Mouse (Mus musculus): ENCODE measurements around the gene Kl.

Kl gene

GRCm38 (mm10) chr5:150962756-150963155, 10.3 kb downstream of the Kl start:
- no peak for DNase-seq (ENCODE audit: low read depth)

- DNase-seq (ENCODE audit: low read depth) = no peak
Observed at GRCm38 (mm10) chr5:150967925-150968324, 15.5 kb downstream of the Kl start.

DNA sequence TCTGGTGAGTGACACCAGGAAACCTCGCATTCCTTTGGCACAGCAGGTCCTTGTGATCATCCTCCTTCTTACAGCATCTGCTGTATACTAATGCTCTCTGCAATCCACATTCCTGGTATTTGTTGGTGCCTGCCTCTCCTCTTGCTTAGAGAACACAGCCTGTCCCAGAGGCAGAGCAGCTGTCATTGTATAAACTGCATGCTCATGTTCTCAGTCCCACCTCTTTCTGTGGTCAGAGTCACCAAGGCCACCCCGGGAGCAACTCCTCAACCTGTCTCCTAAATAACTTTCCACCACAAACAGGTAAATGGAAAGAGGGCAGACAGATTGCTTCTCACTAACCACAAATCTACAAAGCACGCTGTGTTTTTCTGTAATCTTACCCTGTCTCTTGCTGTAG, 18.1 kb downstream of the Kl start:
- DNase-seq (ENCODE audit: low read depth) = no peak

GRCm38 (mm10) chr5:150971126-150971525, 18.7 kb downstream of the Kl start:
- DNase-seq (ENCODE audit: low read depth) = no peak

GRCm38 (mm10) chr5:150974226-150974625, 21.8 kb downstream of the Kl start:
- no peak for DNase-seq (ENCODE audit: low read depth)

DNA sequence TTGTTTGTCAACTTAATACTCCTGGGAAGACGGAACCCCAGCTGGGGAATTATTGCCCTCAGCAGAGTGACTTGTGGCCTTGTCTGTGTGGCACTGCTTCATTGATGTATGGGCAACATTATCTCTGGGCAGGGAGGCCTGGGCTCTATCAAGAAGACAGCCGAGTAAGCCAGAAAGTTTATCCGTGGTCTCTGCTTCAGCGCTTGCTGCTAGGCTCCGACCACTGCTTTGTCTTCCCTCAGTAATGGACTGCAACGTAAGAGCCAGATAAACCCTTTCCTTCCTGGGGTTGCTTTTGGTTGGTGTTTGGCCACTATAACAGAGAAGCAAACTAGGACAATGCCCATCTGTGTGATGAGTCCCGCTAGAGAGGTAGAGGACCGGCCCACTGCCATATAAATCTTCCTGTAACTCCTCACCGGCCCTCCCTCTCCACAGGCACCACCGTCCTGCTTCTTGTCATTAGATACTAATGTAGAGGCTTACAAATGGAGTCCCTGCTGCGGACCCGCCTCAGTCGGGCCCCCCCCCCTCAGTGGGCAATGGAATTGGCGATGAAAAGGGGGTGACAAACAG, 25.1 kb downstream of the Kl start:
- DNase-seq (ENCODE audit: low read depth) = no peak

GRCm38 (mm10) chr5:150979341-150980136, 27.1 kb downstream of the Kl start:
- DNase-seq (ENCODE audit: low read depth) = no peak

GRCm38 (mm10) chr5:150982082-150982481, 29.7 kb downstream of the Kl start:
- DNase-seq (ENCODE audit: low read depth) = no peak

DNA sequence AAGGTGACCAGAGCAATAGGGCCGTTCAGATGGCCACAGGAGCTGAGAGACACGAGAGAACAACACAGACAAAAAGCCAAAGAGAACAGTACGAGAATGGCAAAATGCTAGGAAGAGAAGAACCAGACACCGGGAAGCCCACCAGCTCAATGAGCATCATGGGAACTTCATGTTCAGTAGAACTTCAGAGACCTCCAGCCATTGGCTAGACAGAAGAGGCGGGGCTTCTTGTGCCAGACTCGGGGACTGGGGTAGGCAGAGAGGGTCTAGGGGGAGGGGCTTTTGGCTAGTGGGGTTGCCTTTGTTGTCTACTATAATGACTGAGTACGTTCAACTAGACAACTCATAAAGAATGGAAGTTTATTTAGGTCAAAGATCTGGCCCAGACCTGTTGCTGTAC, 41.7 kb downstream of the Kl start:
- no peak for DNase-seq (ENCODE audit: low read depth)

GRCm38 (mm10) chr5:150996586-150996985, 44.2 kb downstream of the Kl start:
- DNase-seq (ENCODE audit: low read depth) = no peak

GRCm38 (mm10) chr5:151001111-151001510, 48.7 kb downstream of the Kl start:
- no peak for DNase-seq (ENCODE audit: low read depth)

DNA sequence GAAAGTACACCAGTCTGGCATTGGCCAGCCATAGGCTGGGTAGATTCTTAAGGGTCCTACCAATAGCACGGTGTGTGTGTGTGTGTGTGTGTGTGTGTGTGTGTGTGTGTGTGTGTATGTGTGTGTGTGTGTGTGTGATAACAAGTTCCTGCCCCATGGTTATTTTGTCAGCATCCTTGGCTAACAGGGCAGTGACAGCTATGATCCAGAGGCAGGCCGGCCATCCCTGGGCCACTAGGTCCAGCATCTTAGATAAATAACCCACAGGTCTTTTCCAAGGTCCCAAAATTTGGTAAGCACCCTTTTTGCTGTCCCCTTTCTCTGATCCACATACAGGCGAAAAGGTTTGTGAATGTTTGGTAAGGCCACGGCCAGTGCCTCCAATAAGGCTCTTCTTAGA, 49.6 kb downstream of the Kl start:
- DNase-seq (ENCODE audit: low read depth) = no peak

DNA sequence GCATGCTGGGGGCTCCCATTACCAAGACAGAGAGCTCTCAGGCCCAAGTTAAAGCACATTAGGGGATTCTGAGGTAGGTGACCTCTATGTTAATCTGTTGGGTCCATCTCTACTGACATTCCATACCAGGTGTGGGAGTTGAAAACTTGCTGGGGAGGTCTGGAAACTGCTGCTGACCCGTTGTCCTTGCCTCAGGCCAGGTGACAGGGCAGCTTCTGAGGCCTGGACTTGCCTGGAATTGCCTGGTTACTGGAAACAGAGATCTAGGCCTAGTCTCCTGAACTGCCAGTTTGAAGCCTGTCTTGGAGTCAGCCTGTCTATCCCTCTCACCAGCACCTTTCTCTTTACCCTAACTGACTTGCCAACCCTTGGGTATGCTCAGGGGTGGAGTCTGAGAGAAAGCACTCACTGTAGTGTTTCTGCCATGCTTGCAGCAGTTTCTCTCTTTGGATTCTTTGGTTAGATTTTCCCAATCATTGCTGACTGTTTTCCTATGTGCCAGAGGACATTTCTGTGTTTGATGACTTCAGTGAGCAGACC, 51.9 kb downstream of the Kl start:
- DNase-seq (ENCODE audit: low read depth) = no peak

GRCm38 (mm10) chr5:151018450-151018849, 66.0 kb downstream of the Kl start:
- DNase-seq (ENCODE audit: low read depth) = no peak

GRCm38 (mm10) chr5:151018959-151019358, 66.6 kb downstream of the Kl start:
- DNase-seq (ENCODE audit: low read depth) = no peak

DNA sequence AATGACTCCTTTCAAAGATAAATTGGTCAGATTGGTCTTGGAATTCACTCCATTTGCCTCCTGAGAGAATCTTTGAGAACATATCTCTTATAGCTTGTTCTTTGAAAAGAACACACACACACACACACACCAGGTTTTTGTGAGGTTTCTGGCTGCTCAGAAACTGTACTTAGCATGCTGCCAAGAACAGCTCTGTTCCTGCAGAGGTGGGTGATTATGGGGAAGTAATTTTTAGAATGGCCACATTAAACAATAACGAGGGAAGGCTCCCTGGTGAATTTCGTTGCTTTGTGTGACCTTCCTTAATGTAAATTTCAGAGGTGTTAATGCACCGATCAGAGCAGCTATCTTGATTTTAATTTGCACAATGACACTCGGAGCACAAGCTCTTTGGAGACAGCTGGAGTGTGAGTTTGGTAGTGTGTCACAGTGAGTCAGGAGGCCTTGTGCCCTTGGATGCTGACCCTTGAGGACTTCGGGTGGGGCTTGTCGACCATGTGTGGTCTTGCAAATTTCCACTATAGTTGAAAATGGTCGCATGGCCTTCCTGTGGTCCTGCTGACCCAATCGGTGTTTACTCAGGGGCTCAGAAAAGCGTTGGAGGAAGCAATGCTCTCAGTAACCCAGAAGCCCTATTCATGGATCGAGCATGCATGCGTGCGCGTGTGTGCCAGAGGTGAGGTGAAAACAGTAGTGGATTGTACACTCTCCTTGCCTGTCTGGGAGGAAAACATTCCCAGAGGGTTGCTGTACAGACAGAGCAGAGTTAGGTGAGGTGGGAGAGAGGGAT, 67.8 kb downstream of the Kl start:
- DNase-seq (ENCODE audit: low read depth) = no peak

DNA sequence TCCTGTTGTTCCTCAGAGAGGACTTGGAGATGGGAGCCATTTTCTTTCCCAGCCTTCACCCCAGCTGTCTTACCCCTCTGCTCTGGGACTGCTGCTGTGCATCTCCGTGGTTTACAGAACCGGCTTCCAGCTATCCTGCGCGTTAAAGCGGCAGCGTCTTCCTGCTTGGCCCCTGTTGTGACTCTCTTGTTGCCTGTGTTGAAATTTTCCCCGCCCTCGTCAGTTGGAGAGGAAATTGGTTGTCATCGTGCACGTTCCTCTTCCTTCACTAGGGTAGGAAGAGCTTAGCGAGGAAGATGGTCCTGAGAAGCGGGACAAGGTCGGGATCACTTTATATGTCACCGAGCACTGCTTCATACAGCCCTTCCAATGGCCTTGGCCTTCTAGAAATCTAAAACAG, 68.4 kb downstream of the Kl start:
- no peak for DNase-seq (ENCODE audit: low read depth)

- no peak for DNase-seq (ENCODE audit: low read depth)
Observed at GRCm38 (mm10) chr5:151022026-151022425, 69.6 kb downstream of the Kl start.

DNA sequence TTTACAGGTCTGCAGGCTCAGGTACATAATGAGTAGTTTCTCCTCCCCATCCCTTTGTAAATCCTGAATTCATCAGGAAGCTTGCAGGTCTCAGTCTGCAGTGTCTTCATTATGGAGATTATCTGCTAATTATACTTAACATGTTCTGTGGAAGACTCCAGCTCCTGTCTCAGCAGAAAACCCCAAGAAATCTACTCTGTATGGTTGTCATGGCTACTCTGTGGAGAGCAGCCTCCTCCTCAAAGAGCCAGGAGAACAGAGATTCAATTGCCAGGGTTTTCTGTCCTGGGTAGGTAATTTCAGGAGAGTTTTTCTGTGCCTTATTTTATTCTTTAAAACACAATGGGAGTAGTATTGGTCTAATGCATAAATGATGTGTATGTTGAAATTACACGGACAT, 70.5 kb downstream of the Kl start:
- no peak for DNase-seq (ENCODE audit: low read depth)

GRCm38 (mm10) chr5:151023461-151023860, 71.1 kb downstream of the Kl start:
- DNase-seq (ENCODE audit: low read depth) = no peak

DNA sequence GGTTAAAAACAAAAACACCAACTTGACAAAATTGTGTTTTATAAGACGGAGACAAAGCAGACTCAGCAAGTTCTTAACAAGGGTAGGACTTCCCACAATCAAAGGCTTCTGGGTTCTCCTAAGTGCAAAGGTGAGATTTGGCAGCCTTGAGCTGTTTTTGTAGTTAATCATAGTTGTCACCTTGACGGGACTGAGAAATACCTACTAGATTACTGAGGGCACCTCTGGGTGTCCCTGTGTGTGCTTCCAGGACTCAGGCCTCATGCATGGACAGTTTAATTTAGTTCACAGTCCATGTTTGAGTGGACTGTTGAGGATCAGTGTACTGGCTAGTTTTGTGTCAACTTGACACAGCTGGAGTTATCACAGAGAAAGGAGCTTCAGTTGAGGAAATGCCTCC, 72.1 kb downstream of the Kl start:
- no peak for DNase-seq (ENCODE audit: low read depth)

- DNase-seq (ENCODE audit: low read depth) = peak; percentile 1
Observed at GRCm38 (mm10) chr5:151026069-151026468, 73.7 kb downstream of the Kl start.

DNA sequence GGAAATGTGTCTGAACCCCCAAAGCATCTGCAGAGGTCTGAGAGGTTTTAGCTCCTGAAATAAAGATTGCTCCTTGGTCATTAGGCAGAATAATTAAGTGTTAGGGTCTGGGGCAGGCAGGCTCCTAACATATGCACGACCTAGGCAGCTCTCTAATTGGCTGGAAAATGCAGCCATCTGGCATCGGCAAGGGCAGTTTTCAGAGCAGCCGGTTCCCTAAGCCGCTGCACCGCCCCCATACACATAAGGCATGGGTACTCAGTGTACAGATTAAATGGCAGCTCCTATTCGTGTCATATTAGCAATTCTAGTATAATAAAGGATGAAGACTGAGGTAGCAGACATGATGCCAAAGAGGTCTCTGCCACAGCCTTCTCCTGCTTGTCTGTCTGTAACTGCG, 74.8 kb downstream of the Kl start:
- DNase-seq (ENCODE audit: low read depth) = no peak

Data from 416B (cell line).